Mouse (Mus musculus) heart, adult 2 months (tissue): ENCODE measurements around the gene Gm20388. TPM values are rescaled to one million over a fixed set of nuclear protein-coding genes. Genes with fewer than 3 reads are reported as not detected.

Experiments used
- DNase-seq, 2 experiments: peaks; one replicate each; pipeline ENCODE4 v3.0.0; 2021
- H3K27ac ChIP-seq: fragments of 200-600 bp; 2 replicates; pipeline ENCODE4 v1.8.1; 2022
- H3K27me3 ChIP-seq: fragments of 200-500 bp; 2 replicates; pipeline ENCODE4 v1.6.1; 2012; ENCODE audit warnings: mild to moderate bottlenecking, low read length, inconsistent platforms, mixed read lengths; ENCODE audit not compliant: control insufficient read depth, insufficient read depth
- H3K36me3 ChIP-seq: fragments of 200-500 bp; 2 replicates; pipeline ENCODE4 v1.6.1; 2012; ENCODE audit warnings: low read length, inconsistent platforms; ENCODE audit not compliant: control insufficient read depth, insufficient read depth
- H3K4me1 ChIP-seq: fragments of 200-500 bp; 2 replicates; pipeline ENCODE4 v1.6.1; 2011; ENCODE audit warnings: low read length; ENCODE audit not compliant: control insufficient read depth, insufficient read depth
- H3K4me3 ChIP-seq: fragments of 200-600 bp; 2 replicates; pipeline ENCODE4 v1.8.1; 2022
- H3K79me2 ChIP-seq: fragments of 200-500 bp; replicated peaks from 2 replicates; pipeline ENCODE4 v1.6.1; 2012; ENCODE audit warnings: mild to moderate bottlenecking, inconsistent platforms, low read length, moderate library complexity, mixed read lengths; ENCODE audit not compliant: control insufficient read depth, insufficient read depth
- H3K9ac ChIP-seq: fragments of 200-500 bp; 2 replicates; pipeline ENCODE4 v1.6.1; 2012; ENCODE audit warnings: low read depth, mild to moderate bottlenecking, control low read depth, inconsistent platforms, low read length, mixed read lengths
- CTCF ChIP-seq: fragments of 200-600 bp; IDR thresholded peaks from 2 replicates; pipeline ENCODE4 v1.8.1; 2022; ENCODE audit warnings: antibody characterized with exemption, mild to moderate bottlenecking, moderate library complexity
- EP300 ChIP-seq: fragments of 200-500 bp; IDR thresholded peaks from 2 replicates; pipeline ENCODE4 v1.6.1; 2011; ENCODE audit warnings: low read depth, low read length, control low read depth; ENCODE audit not compliant: insufficient read depth
- POLR2A ChIP-seq: fragments of 200-500 bp; IDR thresholded peaks from 2 replicates; pipeline ENCODE4 v1.6.1; 2011; ENCODE audit warnings: mild to moderate bottlenecking, low read depth, low read length, control low read depth; ENCODE audit not compliant: insufficient read depth
- WGBS: fragments of 180-500 bp; shearing (Covaris S2); methylation state at CpG from one replicate; pipeline ENCODE4 v1.1.7; 2018; 5-methylcytosine and 5-hydroxymethylcytosine counted together
- intact Hi-C: fragments of 180-260 bp; cut with DNase I; formaldehyde crosslinking; loops from one replicate; pipeline ENCODE4 v1.15.1; 2025
- polyA plus RNA-seq: library from polyadenylated mRNA; depleted of rRNA; stranded (reverse); fragments of >200 nt; gene quantifications from 2 replicates; pipeline ENCODE4 v1.2.3, GENCODE M21; 2012
- total RNA-seq, 2 experiments: library from RNA; stranded (reverse); gene quantifications; 2 replicates each; pipeline ENCODE4 v1.2.3; 2021

Gm20388 gene
- total and polyA plus RNA-seq, 3 experiments: 1.8 to 32.3 TPM; not detected in 1

- Histone ChIP-seq H3K27ac (no peak overlapping the region), H3K4me3 (no peak overlapping the region), H3K36me3 (no peaks in the 10 kb centered on the region), H3K27me3 (no peaks in the 10 kb centered on the region), H3K4me1 (no peaks in the 10 kb centered on the region), H3K9ac (no peak overlapping the region), H3K79me2 (no peaks in the 10 kb centered on the region)
- no peak for DNase-seq
- TF ChIP-seq CTCF: no peak
- TF ChIP-seq POLR2A: no peak
- no peak for TF ChIP-seq EP300
- WGBS: 58% methylated on average over 9 of the region's 9 CpGs
- intact Hi-C loops: no loop called here
Observed at GRCm38 (mm10) chr8:119970169-119970568, 59.5 kb downstream of the Gm20388 start.

GRCm38 (mm10) chr8:119972558-119972957, 61.9 kb downstream of the Gm20388 start:
- no peak overlapping the region for H3K9ac ChIP-seq
- H3K4me3 ChIP-seq: no peak overlapping the region
- no peaks in the 10 kb centered on the region for H3K27me3 ChIP-seq
- intact Hi-C loops: no loop called here
- DNase-seq: no peak
- 32% methylated on average over 12 of the region's 12 CpGs for whole genome bisulfite sequencing
- no peaks in the 10 kb centered on the region for H3K79me2 ChIP-seq
- no peaks in the 10 kb centered on the region for H3K36me3 ChIP-seq
- H3K4me1 ChIP-seq: no peaks in the 10 kb centered on the region
- no peak overlapping the region for H3K27ac ChIP-seq
- TF ChIP-seq EP300 (no peak), POLR2A (no peak), CTCF (no peak)

GRCm38 (mm10) chr8:119978770-119979381, 68.2 kb downstream of the Gm20388 start:
- Histone ChIP-seq H3K27ac (no peak overlapping the region), H3K27me3 (no peaks in the 10 kb centered on the region), H3K79me2 (no peaks in the 10 kb centered on the region), H3K36me3 (no peaks in the 10 kb centered on the region), H3K4me3 (no peak overlapping the region), H3K4me1 (no peaks in the 10 kb centered on the region), H3K9ac (no peak overlapping the region)
- DNase-seq: no peak
- intact Hi-C loops: no loop called here
- TF ChIP-seq EP300: no peak
- no peak for TF ChIP-seq POLR2A
- TF ChIP-seq CTCF: no peak
- WGBS: 65% methylated on average over 11 of the region's 11 CpGs

GRCm38 (mm10) chr8:119981253-119981652, 70.6 kb downstream of the Gm20388 start:
- Histone ChIP-seq H3K27me3 (no peaks in the 10 kb centered on the region), H3K4me3 (no peak overlapping the region), H3K27ac (no peak overlapping the region), H3K79me2 (no peaks in the 10 kb centered on the region), H3K36me3 (no peaks in the 10 kb centered on the region), H3K9ac (no peak overlapping the region), H3K4me1 (no peaks in the 10 kb centered on the region)
- DNase-seq: no peak
- TF ChIP-seq EP300: no peak
- TF ChIP-seq CTCF: peak; percentile 46
- intact Hi-C loops: no loop called here
- 79% methylated on average over 4 of the region's 4 CpGs for WGBS

GRCm38 (mm10) chr8:119984085-119984484, 73.4 kb downstream of the Gm20388 start:
- Histone ChIP-seq H3K36me3 (no peaks in the 10 kb centered on the region), H3K79me2 (no peaks in the 10 kb centered on the region), H3K27ac (no peak overlapping the region), H3K4me1 (peaks cover 4% of the 10 kb centered on the region; the same call in 1 of the 2 replicates), H3K4me3 (no peak overlapping the region), H3K27me3 (no peaks in the 10 kb centered on the region), H3K9ac (no peak overlapping the region)
- DNase-seq: no peak
- intact Hi-C loops: no loop called here
- no peak for TF ChIP-seq EP300
- no peak for TF ChIP-seq POLR2A
- TF ChIP-seq CTCF: peak; percentile 66

- intact Hi-C loops: no loop called here
- 71% methylated on average over 5 of the region's 5 CpGs for WGBS
- no peak for DNase-seq
Observed at GRCm38 (mm10) chr8:119986174-119986573, 75.5 kb downstream of the Gm20388 start.

More at GRCm38 (mm10) chr8:119986174-119986573, 75.5 kb downstream of the Gm20388 start:
- Histone ChIP-seq H3K4me1 (peaks cover 4% of the 10 kb centered on the region; the same call in 1 of the 2 replicates), H3K79me2 (no peaks in the 10 kb centered on the region), H3K4me3 (no peak overlapping the region), H3K36me3 (no peaks in the 10 kb centered on the region), H3K9ac (no peak overlapping the region), H3K27ac (no peak overlapping the region), H3K27me3 (no peaks in the 10 kb centered on the region; the same call in 1 of the 2 replicates)
- TF ChIP-seq POLR2A: no peak
- TF ChIP-seq CTCF: no peak
- no peak for TF ChIP-seq EP300
